Mouse (Mus musculus): ENCODE measurements at regions not wholly inside any gene's neighbourhood (a gene's known extent, or its start where the extent isn't known, plus 50 kb on each side); places are given as distances from the start of the nearest gene placed in this dataset.

DNA sequence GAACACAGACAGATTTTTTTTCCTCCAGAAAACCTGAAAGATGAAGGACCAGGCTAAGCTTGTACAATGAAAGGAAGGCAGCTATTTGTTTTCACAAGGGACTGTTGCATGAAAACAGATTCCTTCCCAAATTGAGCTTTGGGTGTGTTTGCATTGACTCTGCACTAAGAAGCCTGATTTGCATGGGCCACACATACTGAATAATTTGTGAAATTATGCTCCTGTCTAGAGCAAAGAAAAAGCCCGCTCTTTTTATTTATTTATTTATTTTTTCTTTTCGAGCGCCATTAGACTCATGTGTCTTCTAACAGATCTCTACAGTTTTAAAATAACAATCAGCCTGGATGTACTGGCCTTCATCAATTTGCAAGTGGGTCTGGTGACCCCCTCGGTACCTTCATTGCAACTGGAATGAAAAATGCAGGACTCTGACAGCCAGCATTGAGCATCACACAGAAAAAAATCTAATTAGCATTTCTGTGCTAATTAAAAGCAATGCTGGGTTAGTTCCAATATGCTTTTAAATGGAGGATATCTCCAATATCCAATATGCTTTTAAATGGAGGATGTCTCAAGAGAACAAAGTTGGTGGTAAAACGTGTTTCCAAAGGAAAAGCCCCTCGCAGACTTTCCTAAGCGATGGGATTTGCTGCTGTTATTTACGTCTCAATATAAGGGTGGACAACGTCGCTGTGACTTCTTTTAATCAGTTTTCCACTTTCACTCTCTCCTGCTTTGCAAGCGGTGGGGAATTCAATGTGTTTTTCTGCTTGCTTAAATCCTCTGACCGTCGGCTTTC lies 166.3 kb downstream of the Nedd1 start:
- TF ChIP-seq HCFC1 (IDR thresholded peaks at IDR 0.05; ENCODE audit: borderline replicate concordance, insufficient read depth, low read length) (no peak), MAFK (IDR thresholded peaks at IDR 0.05; ENCODE audit: insufficient read depth, low read depth, low read length) (no peak), ZC3H11A (IDR thresholded peaks at IDR 0.05; ENCODE audit: borderline replicate concordance, low read depth, low read length) (no peak), CHD2 (IDR thresholded peaks at IDR 0.05; ENCODE audit: low read depth, low read length) (no peak), ZNF384 (IDR thresholded peaks at IDR 0.05; ENCODE audit: low read depth, low read length) (no peak)
- no peaks in the 10 kb centered on the region for H3K36me3 ChIP-seq (ENCODE audit: control insufficient read depth, insufficient read depth, low read length, poor library complexity, severe bottlenecking)
- H3K4me3 ChIP-seq (ENCODE audit: insufficient read depth in 1 of 2, low read depth in 1 of 2, low read length in 2 of 2, poor library complexity in 1 of 2, severe bottlenecking in 1 of 2), result no peak overlapping the region
- no peak overlapping the region for H3K9ac ChIP-seq (ENCODE audit: insufficient read depth, low read depth, low read length, poor library complexity, severe bottlenecking)
- no peaks in the 10 kb centered on the region for H3K4me1 ChIP-seq (ENCODE audit: control insufficient read depth in 2 of 2, insufficient read depth in 2 of 2, low read length in 2 of 2, poor library complexity in 1 of 2)
- H3K27ac ChIP-seq (ENCODE audit: insufficient read depth, low read depth, low read length, poor library complexity, severe bottlenecking), result no peak overlapping the region
- H3K9me3 ChIP-seq (ENCODE audit: control insufficient read depth, insufficient read depth, low read depth, low read length), result no peaks in the 10 kb centered on the region
- DNase-seq (ENCODE audit: low read depth, low spot score), result no peak
- in situ Hi-C loops (cut with MboI; ENCODE audit: low sequenced_read_pairs in 2 of 2, unreplicated experiment in 2 of 2), result no loop called here

DNA sequence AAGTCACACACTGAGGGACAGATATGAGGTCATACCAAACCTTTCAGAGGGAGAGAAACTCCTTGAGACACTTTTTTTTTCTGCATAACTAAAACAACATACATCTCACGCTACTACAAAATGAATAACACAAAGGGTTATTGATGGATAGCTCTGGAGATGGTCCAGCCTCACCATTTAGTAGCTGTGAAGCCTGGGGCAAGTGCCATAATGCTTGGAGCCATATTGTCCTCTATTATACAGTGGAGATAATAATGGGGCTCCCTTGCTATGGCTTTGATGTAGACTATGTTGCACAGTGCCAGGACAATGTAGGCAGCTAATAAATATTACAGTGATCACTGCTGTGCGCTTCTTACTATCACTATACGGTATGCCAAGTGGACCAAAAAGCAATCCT lies 168.3 kb downstream of the Nedd1 start:
- DNase-seq (ENCODE audit: low read depth, low spot score), result no peak
- Histone ChIP-seq H3K27ac (ENCODE audit: insufficient read depth, low read depth, low read length, poor library complexity, severe bottlenecking) (no peak overlapping the region), H3K4me1 (ENCODE audit: control insufficient read depth in 2 of 2, insufficient read depth in 2 of 2, low read length in 2 of 2, poor library complexity in 1 of 2) (no peaks in the 10 kb centered on the region), H3K4me3 (ENCODE audit: insufficient read depth in 1 of 2, low read depth in 1 of 2, low read length in 2 of 2, poor library complexity in 1 of 2, severe bottlenecking in 1 of 2) (no peak overlapping the region), H3K36me3 (ENCODE audit: control insufficient read depth, insufficient read depth, low read length, poor library complexity, severe bottlenecking) (no peaks in the 10 kb centered on the region), H3K9me3 (ENCODE audit: control insufficient read depth, insufficient read depth, low read depth, low read length) (no peaks in the 10 kb centered on the region), H3K9ac (ENCODE audit: insufficient read depth, low read depth, low read length, poor library complexity, severe bottlenecking) (no peak overlapping the region)
- in situ Hi-C loops (cut with MboI; ENCODE audit: low sequenced_read_pairs in 2 of 2, unreplicated experiment in 2 of 2), result no loop called here
- TF ChIP-seq ZC3H11A (IDR thresholded peaks at IDR 0.05; ENCODE audit: borderline replicate concordance, low read depth, low read length) (no peak), MAFK (IDR thresholded peaks at IDR 0.05; ENCODE audit: insufficient read depth, low read depth, low read length) (no peak), HCFC1 (IDR thresholded peaks at IDR 0.05; ENCODE audit: borderline replicate concordance, insufficient read depth, low read length) (no peak), ZNF384 (IDR thresholded peaks at IDR 0.05; ENCODE audit: low read depth, low read length) (no peak), CHD2 (IDR thresholded peaks at IDR 0.05; ENCODE audit: low read depth, low read length) (no peak)

DNA sequence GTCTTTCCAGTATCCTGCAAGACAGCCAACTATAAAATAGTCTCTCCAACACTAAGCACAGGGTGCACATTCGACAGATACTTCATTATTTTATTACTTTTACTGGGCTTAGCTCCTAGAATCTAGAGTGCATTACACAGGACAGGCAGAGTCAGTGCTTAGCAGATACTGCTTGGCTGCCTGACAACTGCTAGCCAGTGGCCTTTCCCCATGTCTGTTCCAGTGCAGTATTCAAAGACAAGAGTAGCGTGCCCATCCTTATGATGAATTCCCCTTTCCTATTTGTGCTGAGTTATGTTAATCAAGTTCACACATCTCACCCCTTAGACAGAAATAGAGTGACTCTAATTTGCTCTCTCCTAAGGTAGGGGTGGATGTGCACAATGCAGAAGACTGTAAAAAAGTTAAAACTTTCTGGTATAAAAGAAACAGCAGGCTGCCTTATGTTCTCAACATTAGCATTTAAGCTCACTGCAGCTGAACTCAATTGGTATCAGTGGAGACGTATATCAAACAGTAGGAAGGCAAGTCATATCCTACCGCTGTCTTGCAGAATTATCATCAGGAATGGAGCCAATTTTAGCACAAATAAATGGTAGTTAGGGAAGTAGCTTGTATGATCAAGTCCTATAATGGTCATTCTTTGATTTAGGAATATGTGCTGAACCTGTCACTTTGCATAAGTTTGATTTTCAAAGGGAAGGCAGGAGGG lies 173.2 kb downstream of the Nedd1 start:
- Histone ChIP-seq H3K27ac (ENCODE audit: insufficient read depth, low read depth, low read length, poor library complexity, severe bottlenecking) (no peak overlapping the region), H3K9me3 (ENCODE audit: control insufficient read depth, insufficient read depth, low read depth, low read length) (no peaks in the 10 kb centered on the region), H3K4me1 (ENCODE audit: control insufficient read depth in 2 of 2, insufficient read depth in 2 of 2, low read length in 2 of 2, poor library complexity in 1 of 2) (no peaks in the 10 kb centered on the region), H3K36me3 (ENCODE audit: control insufficient read depth, insufficient read depth, low read length, poor library complexity, severe bottlenecking) (no peaks in the 10 kb centered on the region), H3K4me3 (ENCODE audit: insufficient read depth in 1 of 2, low read depth in 1 of 2, low read length in 2 of 2, poor library complexity in 1 of 2, severe bottlenecking in 1 of 2) (no peak overlapping the region), H3K9ac (ENCODE audit: insufficient read depth, low read depth, low read length, poor library complexity, severe bottlenecking) (no peak overlapping the region)
- no peak for TF ChIP-seq ZC3H11A (IDR thresholded peaks at IDR 0.05; ENCODE audit: borderline replicate concordance, low read depth, low read length)
- in situ Hi-C loops (cut with MboI; ENCODE audit: low sequenced_read_pairs in 2 of 2, unreplicated experiment in 2 of 2), result no loop called here
- no peak for DNase-seq (ENCODE audit: low read depth, low spot score)

DNA sequence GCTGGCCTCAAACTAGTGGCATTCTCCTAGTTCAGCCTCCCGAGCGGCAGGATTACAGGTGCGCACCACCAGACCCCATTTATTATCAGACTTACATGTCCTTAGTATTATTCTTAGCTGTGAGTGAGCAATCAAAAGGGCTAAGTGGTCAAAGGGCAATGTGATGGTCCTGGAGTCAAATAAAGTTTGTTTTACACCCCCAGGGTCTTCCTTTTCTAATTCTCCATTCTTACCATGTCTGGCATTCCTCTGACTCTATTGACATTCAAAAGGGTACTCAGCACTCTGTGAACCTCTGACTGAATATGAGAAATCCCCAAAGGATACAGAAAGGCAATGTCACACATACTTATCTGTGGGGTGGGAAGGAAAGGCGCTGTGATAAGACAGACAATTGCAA lies 183.8 kb downstream of the Nedd1 start:
- Histone ChIP-seq H3K36me3 (ENCODE audit: control insufficient read depth, insufficient read depth, low read length, poor library complexity, severe bottlenecking) (no peaks in the 10 kb centered on the region), H3K9me3 (ENCODE audit: control insufficient read depth, insufficient read depth, low read depth, low read length) (no peaks in the 10 kb centered on the region), H3K27ac (ENCODE audit: insufficient read depth, low read depth, low read length, poor library complexity, severe bottlenecking) (no peak overlapping the region), H3K4me1 (ENCODE audit: control insufficient read depth in 2 of 2, insufficient read depth in 2 of 2, low read length in 2 of 2, poor library complexity in 1 of 2) (no peaks in the 10 kb centered on the region; a peak in 1 of 4 replicates), H3K4me3 (ENCODE audit: insufficient read depth in 1 of 2, low read depth in 1 of 2, low read length in 2 of 2, poor library complexity in 1 of 2, severe bottlenecking in 1 of 2) (no peak overlapping the region), H3K9ac (ENCODE audit: insufficient read depth, low read depth, low read length, poor library complexity, severe bottlenecking) (no peak overlapping the region)
- in situ Hi-C loops (cut with MboI; ENCODE audit: low sequenced_read_pairs in 2 of 2, unreplicated experiment in 2 of 2), result no loop called here
- DNase-seq (ENCODE audit: low read depth, low spot score), result peak; percentile 31
- TF ChIP-seq CHD2 (IDR thresholded peaks at IDR 0.05; ENCODE audit: low read depth, low read length), result peak; percentile 38; the same call in 1 of the 2 replicates
- TF ChIP-seq MAFK (IDR thresholded peaks at IDR 0.05; ENCODE audit: insufficient read depth, low read depth, low read length), result no peak

Measured in ES-E14 (cell line).